Mouse (Mus musculus): ENCODE data around the gene Pnisr. TPM values are rescaled to one million over a fixed set of nuclear protein-coding genes. Genes with fewer than 3 reads are reported as not detected.

Gene Pnisr
- total and polyA plus RNA-seq, 3 experiments, result 31.7 to 99.0 TPM; not detected in 1

DNA sequence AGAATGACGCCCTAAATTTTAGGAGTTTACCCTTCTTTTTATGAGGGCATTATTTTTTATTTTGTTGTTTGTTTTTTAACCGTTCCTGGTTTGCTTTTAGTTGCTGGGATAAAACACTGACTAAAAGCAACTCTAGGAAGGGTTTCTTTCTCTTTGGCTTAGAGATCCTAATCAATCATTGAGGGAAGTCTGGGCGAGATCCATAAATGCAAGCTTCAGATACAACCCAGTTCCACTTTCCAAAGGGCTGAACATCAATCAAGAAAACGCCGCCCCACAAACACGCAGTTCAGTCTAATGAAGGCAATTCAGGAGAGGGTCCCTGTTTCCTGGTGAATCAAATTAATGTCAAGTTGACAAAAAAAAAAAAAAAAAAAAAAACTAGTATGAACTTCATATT, 31.4 kb downstream of the Pnisr start:
- Histone ChIP-seq H3K4me1 (ENCODE audit: control insufficient read depth in 1 of 2, insufficient read depth in 2 of 2, low read length in 2 of 2) (no peaks in the 10 kb centered on the region), H3K4me3 (ENCODE audit: control insufficient read depth in 1 of 2, insufficient read depth in 1 of 2, low read depth in 2 of 2, low read length in 2 of 2) (peak overlapping the region; percentile 68 to 88), H3K9me3 (replicated peaks; ENCODE audit: insufficient read depth, low read length) (no peaks in the 10 kb centered on the region), H3K79me2 (ENCODE audit: control insufficient read depth, insufficient read depth, low read length, poor library complexity) (peaks cover 1% of the 10 kb centered on the region; the same call in 1 of the 2 replicates), H3K27ac (ENCODE audit: control insufficient read depth, low read depth, low read length) (no peak overlapping the region), H3K9ac (ENCODE audit: control insufficient read depth, low read depth, low read length, poor library complexity, severe bottlenecking) (peak overlapping the region; percentile 91), H3K36me3 (ENCODE audit: control insufficient read depth in 1 of 2, insufficient read depth in 2 of 2, low read length in 2 of 2) (peaks cover 8 to 9% of the 10 kb centered on the region in 2 experiments), H3K27me3 (ENCODE audit: control insufficient read depth in 1 of 2, insufficient read depth in 2 of 2, low read length in 2 of 2) (no peaks in the 10 kb centered on the region)
- TF ChIP-seq ELF1 (IDR thresholded peaks at IDR 0.05; ENCODE audit: low read depth, low read length), result no peak
- TF ChIP-seq ZNF384 (IDR thresholded peaks at IDR 0.05; ENCODE audit: low read depth, low read length), result 0 out of 2 replicates have a peak, but pooled peaks have one; percentile 73
- no peak for TF ChIP-seq TBP (IDR thresholded peaks at IDR 0.05; ENCODE audit: low read depth, low read length)
- peak in 1 of 2 experiments; percentile 22; a peak in 1 of 4 replicates for TF ChIP-seq EP300 (IDR thresholded peaks at IDR 0.05; ENCODE audit: low read depth in 1 of 2, low read length in 2 of 2)
- 0 out of 2 replicates have a peak, but pooled peaks have one; percentile 34 for TF ChIP-seq ZMIZ1 (IDR thresholded peaks at IDR 0.05; ENCODE audit: low read depth, low read length)
- TF ChIP-seq USF2 (IDR thresholded peaks at IDR 0.05; ENCODE audit: borderline replicate concordance in 1 of 2, insufficient read depth in 1 of 2, low read depth in 1 of 2, low read length in 2 of 2), result no peak
- TF ChIP-seq GATA1 (IDR thresholded peaks at IDR 0.05; ENCODE audit: low read depth, low read length), result peak; percentile 38; the same call in 1 of the 2 replicates
- DNase-seq (ENCODE audit: low read depth, low spot score), result peak; percentile 51

DNA sequence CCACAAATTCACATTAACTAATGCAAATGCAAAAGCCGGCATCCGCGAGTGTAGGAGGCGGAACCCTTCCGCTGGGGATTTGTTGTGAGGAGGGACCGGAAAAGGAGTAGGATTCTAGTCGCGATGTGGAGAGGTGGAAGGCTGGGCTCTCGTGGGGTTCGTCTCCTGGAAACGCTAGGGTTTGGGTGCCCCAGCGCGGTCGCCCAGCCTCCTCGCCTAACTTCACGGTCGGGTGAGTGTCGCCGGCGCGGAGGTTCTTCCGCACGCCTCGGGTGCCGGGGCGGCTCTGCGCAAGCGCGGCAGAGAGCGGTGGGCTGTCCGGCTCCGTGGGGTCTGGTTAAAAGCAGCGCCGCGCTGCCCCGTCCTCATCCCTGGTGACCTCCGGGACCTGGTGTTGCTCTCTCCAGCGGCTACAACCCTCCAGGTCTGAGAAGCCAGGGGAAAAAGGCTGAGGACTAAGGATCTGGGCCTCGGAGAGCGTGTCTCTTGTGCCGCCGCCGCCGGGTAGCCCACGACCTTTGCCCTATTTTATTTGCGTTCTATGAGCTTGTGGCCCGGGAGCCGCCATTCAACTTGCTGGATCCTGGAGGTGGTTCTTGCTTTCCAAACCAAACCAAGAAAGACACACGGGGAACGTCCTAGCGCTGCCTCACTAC, 32.3 kb downstream of the Pnisr start, which contains the start of gene Coq3:
Gene Coq3, plus strand, starts transcription at position 109 of the 656 bp plus-strand sequence.
- H3K36me3 ChIP-seq (ENCODE audit: control insufficient read depth in 1 of 2, insufficient read depth in 2 of 2, low read length in 2 of 2), result peaks cover 8 to 9% of the 10 kb centered on the region in 2 experiments
- H3K79me2 ChIP-seq (ENCODE audit: control insufficient read depth, insufficient read depth, low read length, poor library complexity), result peaks cover 1% of the 10 kb centered on the region; the same call in 1 of the 2 replicates
- no peaks in the 10 kb centered on the region for H3K9me3 ChIP-seq (replicated peaks; ENCODE audit: insufficient read depth, low read length)
- no peaks in the 10 kb centered on the region for H3K4me1 ChIP-seq (ENCODE audit: control insufficient read depth in 1 of 2, insufficient read depth in 2 of 2, low read length in 2 of 2)
- H3K9ac ChIP-seq (ENCODE audit: control insufficient read depth, low read depth, low read length, poor library complexity, severe bottlenecking), result peak within 1 kb of the TSS; percentile 91
- no peaks in the 10 kb centered on the region for H3K27me3 ChIP-seq (ENCODE audit: control insufficient read depth in 1 of 2, insufficient read depth in 2 of 2, low read length in 2 of 2)
- peak within 1 kb of the TSS; percentile 93 for H3K27ac ChIP-seq (ENCODE audit: control insufficient read depth, low read depth, low read length)
- peak within 1 kb of the TSS; percentile 68 to 88 for H3K4me3 ChIP-seq (ENCODE audit: control insufficient read depth in 1 of 2, insufficient read depth in 1 of 2, low read depth in 2 of 2, low read length in 2 of 2)
- DNase-seq (ENCODE audit: low read depth, low spot score), result peak; percentile 92
- no peak for TF ChIP-seq POLR2AphosphoS5 (IDR thresholded peaks at IDR 0.05; ENCODE audit: borderline replicate concordance, low read depth, low read length)
- TF ChIP-seq NRF1 (IDR thresholded peaks at IDR 0.05; ENCODE audit: insufficient read depth, low read depth, low read length, poor library complexity, severe bottlenecking), result peak; percentile 85
- TF ChIP-seq GABPA (IDR thresholded peaks at IDR 0.05; ENCODE audit: low read depth, low read length), result no peak
- no peak; the same call in 1 of the 2 replicates for TF ChIP-seq KAT2A (conservative IDR thresholded peaks at IDR 0.05; ENCODE audit: low read depth, low read length)
- peak; percentile 71 to 77; a peak in 3 of 4 replicates for TF ChIP-seq POLR2A (IDR thresholded peaks at IDR 0.05; ENCODE audit: control insufficient read depth in 1 of 2, insufficient read depth in 1 of 2, low read depth in 1 of 2, low read length in 2 of 2, poor library complexity in 1 of 2)
- TF ChIP-seq RAD21 (IDR thresholded peaks at IDR 0.05; ENCODE audit: low read depth, low read length), result no peak
- no peak for TF ChIP-seq SMC3 (IDR thresholded peaks at IDR 0.05; ENCODE audit: low read depth, low read length)
- no peak for TF ChIP-seq ZC3H11A (IDR thresholded peaks at IDR 0.05; ENCODE audit: low read depth, low read length)
- peak; percentile 67; the same call in 1 of the 2 replicates for TF ChIP-seq SIN3A (IDR thresholded peaks at IDR 0.05; ENCODE audit: low read length)
- TF ChIP-seq HCFC1 (IDR thresholded peaks at IDR 0.05; ENCODE audit: low read depth, low read length), result peak; percentile 85
- no peak for TF ChIP-seq ZKSCAN1 (IDR thresholded peaks at IDR 0.05; ENCODE audit: low read depth, low read length)
- peak; percentile 87 for TF ChIP-seq TBP (IDR thresholded peaks at IDR 0.05; ENCODE audit: low read depth, low read length)
- peak; percentile 75 for TF ChIP-seq ELF1 (IDR thresholded peaks at IDR 0.05; ENCODE audit: low read depth, low read length)
- no peak for TF ChIP-seq JUND (IDR thresholded peaks at IDR 0.05; ENCODE audit: low read depth, low read length)
- peak; percentile 81 for TF ChIP-seq POLR2AphosphoS2 (IDR thresholded peaks at IDR 0.05; ENCODE audit: low read length)
- no peak for TF ChIP-seq CHD1 (IDR thresholded peaks at IDR 0.05; ENCODE audit: low read depth, low read length)
- TF ChIP-seq BHLHE40 (IDR thresholded peaks at IDR 0.05; ENCODE audit: borderline replicate concordance, low read depth, low read length), result no peak
- TF ChIP-seq NELFE (IDR thresholded peaks at IDR 0.05; ENCODE audit: low read depth, low read length), result peak; percentile 66
- TF ChIP-seq E2F4 (IDR thresholded peaks at IDR 0.05; ENCODE audit: borderline replicate concordance, low read depth, low read length), result no peak
- TF ChIP-seq MYB (IDR thresholded peaks at IDR 0.05; ENCODE audit: low read depth, low read length), result no peak
- no peak for TF ChIP-seq CHD2 (IDR thresholded peaks at IDR 0.05; ENCODE audit: low read length)
- no peak for TF ChIP-seq MAZ (IDR thresholded peaks at IDR 0.05; ENCODE audit: low read depth, low read length)
- peak; percentile 44; the same call in 1 of the 2 replicates for TF ChIP-seq ZMIZ1 (IDR thresholded peaks at IDR 0.05; ENCODE audit: low read depth, low read length)
- no peak for TF ChIP-seq TAL1 (IDR thresholded peaks at IDR 0.05; ENCODE audit: low read length)
- TF ChIP-seq ETS1 (IDR thresholded peaks at IDR 0.05; ENCODE audit: low read depth, low read length), result no peak
- TF ChIP-seq UBTF (IDR thresholded peaks at IDR 0.05; ENCODE audit: borderline replicate concordance, insufficient read depth, low read depth, low read length), result no peak

Data from MEL (cell line).